In genomic region chr17:27056170-27056569, GRCm38 (mm10) we compare ENCODE assay signal across 8 mouse cellular contexts. TPM values are rescaled to one million over a fixed set of nuclear protein-coding genes. Genes with fewer than 3 reads are reported as not detected.
DNase-seq lines count a peak whose midpoint lies in the region; ATAC-seq lines count a peak whose summit lies in the region.

No protein-coding gene starts in this region.

- H3K27me3 ChIP-seq in forebrain, embryonic 14.5 days (replicated peaks; ENCODE audit: control insufficient read depth, insufficient read depth, low read length) = peaks cover 39% of the 10 kb centered on the region
- peaks cover 54% of the 10 kb centered on the region for H3K27me3 ChIP-seq in hindbrain, embryonic 12.5 days

- H3K27ac ChIP-seq in forebrain, embryonic 14.5 days (ENCODE audit: low read depth, low read length) = no peak overlapping the region
- H3K27ac ChIP-seq in hindbrain, embryonic 12.5 days = no peak overlapping the region

- H3K36me3 ChIP-seq in forebrain, embryonic 14.5 days (ENCODE audit: control insufficient read depth, insufficient read depth, low read length) = no peaks in the 10 kb centered on the region
- no peaks in the 10 kb centered on the region for H3K36me3 ChIP-seq in hindbrain, embryonic 12.5 days

- H3K4me1 ChIP-seq in forebrain, embryonic 14.5 days (ENCODE audit: control insufficient read depth, insufficient read depth, low read length) = 0 out of 2 replicates have a peak, but pooled peaks cover 2% of the 10 kb centered on the region
- H3K4me1 ChIP-seq in hindbrain, embryonic 12.5 days = peaks cover 17% of the 10 kb centered on the region

- WGBS in forebrain, embryonic 14.5 days = 2% methylated on average over 13 of the region's 13 CpGs
- WGBS in hindbrain, embryonic 12.5 days = 1% methylated on average over 13 of the region's 13 CpGs

- no peaks in the 10 kb centered on the region for H3K9me3 ChIP-seq in forebrain, embryonic 14.5 days (replicated peaks; ENCODE audit: control insufficient read depth, low read length)
- no peaks in the 10 kb centered on the region for H3K9me3 ChIP-seq in hindbrain, embryonic 12.5 days (replicated peaks)

- H3K9ac ChIP-seq in forebrain, embryonic 14.5 days (ENCODE audit: low read length) = no peak overlapping the region
- no peak overlapping the region for H3K9ac ChIP-seq in hindbrain, embryonic 12.5 days

- ATAC-seq in forebrain, embryonic 14.5 days = no peak
- no peak for ATAC-seq in hindbrain, embryonic 12.5 days (ENCODE audit: low FRiP score)
- ATAC-seq in monocyte, adult 5-6 weeks (replicated peaks; ENCODE audit: insufficient number of reproducible peaks, low FRiP score, low TSS enrichment, poor library complexity, severe bottlenecking) = peak; percentile 52; the same call in 1 of the 2 replicates

- peak; percentile 96 for DNase-seq in CD4-positive helper T cell, adult 2 months (ENCODE audit: low read depth, low spot score)
- peak; percentile 73 to 85 for DNase-seq in adrenal gland, adult (ENCODE audit: inconsistent age in 2 of 2, low spot score in 1 of 2)
- DNase-seq in forebrain, embryonic 14.5 days (ENCODE audit: low spot score) = no peak
- peak; percentile 73 for DNase-seq in liver
- peak; percentile 87 for DNase-seq in thymus, postnatal 14 days
- no peak for DNase-seq in frontal cortex, postnatal 36 days (ENCODE audit: low spot score in 2 of 2)

- H3K4me3 ChIP-seq in forebrain, embryonic 14.5 days (ENCODE audit: low read depth, low read length) = no peak overlapping the region
- H3K4me3 ChIP-seq in hindbrain, embryonic 12.5 days = peak overlapping the region; percentile 48; the same call in 1 of the 2 replicates

- H3K4me2 ChIP-seq in forebrain, embryonic 14.5 days (ENCODE audit: low read length) = peak overlapping the region; percentile 66; the same call in 1 of the 2 replicates
- peak overlapping the region; percentile 62 for H3K4me2 ChIP-seq in hindbrain, embryonic 12.5 days (replicated peaks)

RNA-seq across cellular contexts. Expression of gene Itpr3, which starts 0.9 kb away (rescaled TPM):
- 0.61 and 0.79 TPM in 2 replicates for polyA plus RNA-seq in forebrain, embryonic 14.5 days (2014; fragmentation: Nextera tagmentation; extraction: Ambion mirVana)
- 2.5 and 2.8 TPM in 2 replicates for polyA plus RNA-seq in hindbrain, embryonic 12.5 days (2016; fragmentation: Nextera tagmentation; extraction: Ambion mirVana)
- 25.3 to 46.9 TPM (median 28.9 TPM) in 3 replicates for total RNA-seq in monocyte, adult 5-6 weeks (2017)

RNA-seq across cellular contexts. Expression of gene Bak1, which starts 27.4 kb away (rescaled TPM):
- polyA plus RNA-seq in forebrain, embryonic 14.5 days (2014; fragmentation: Nextera tagmentation; extraction: Ambion mirVana) = 4.8 and 7.6 TPM in 2 replicates
- polyA plus RNA-seq in hindbrain, embryonic 12.5 days (2016; fragmentation: Nextera tagmentation; extraction: Ambion mirVana) = 3.3 and 3.5 TPM in 2 replicates
- 39.5 to 56.8 TPM (median 45.8 TPM) in 3 replicates for total RNA-seq in monocyte, adult 5-6 weeks (2017)

Comparison
In these comparisons a context has a peak if more than half of its experiments do, and no peak if none do; other contexts are left out.
1. DNase-seq: peak in CD4-positive helper T cell, adult 2 months (single experiment), adrenal gland, adult (2 of 2), liver (single experiment) and thymus, postnatal 14 days (single experiment); none in forebrain, embryonic 14.5 days (single experiment) and frontal cortex, postnatal 36 days (0 of 2).